ENCODE assay signal across 15 mouse cellular contexts in the genomic region with DNA sequence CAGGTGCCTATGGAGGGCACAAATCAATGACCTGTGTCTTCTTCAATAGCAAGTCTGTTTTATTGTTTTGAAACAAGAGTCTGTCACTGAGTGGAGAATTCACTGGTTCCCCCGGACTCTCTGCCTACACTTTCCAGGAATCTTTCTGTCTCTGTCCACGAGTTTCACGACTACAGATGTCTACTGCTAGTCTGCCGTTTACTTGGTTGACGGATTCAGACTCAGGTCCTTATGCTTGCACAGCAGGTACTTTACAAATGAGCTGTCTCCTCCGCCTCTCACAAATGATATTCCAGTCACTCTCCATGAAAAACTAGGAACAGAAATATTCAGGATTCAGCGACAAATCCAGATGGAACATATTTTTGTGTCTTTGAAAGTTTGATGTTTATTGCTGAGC. TPM values are rescaled to one million over a fixed set of nuclear protein-coding genes. Genes with fewer than 3 reads are reported as not detected.
"Had no signal": no experiment of that assay in that cellular context is flagged by ENCODE, and none has a peak within 500 bp of the region (broad histone marks: within the 10 kb centered on the region; RNA-seq: fewer than 3 reads in every experiment).

No protein-coding gene starts in this region.

- DNase-seq: lung, adult 18-20 months; lung, embryonic 14.5 days; lung, postnatal 10 days; lung, postnatal 4 days; midbrain, embryonic 14.5 days; retina, postnatal 1 day; right cerebral cortex, adult 18-20 months; right cerebral cortex, postnatal 14 days; right cerebral cortex, postnatal 4 days; spleen, adult 18-20 months; thymus, adult 2 months; thymus, postnatal 25 days; thymus, postnatal 4 days had no signal

RNA-seq across cellular contexts. Expression of a gene that starts 42.3 kb away (rescaled TPM):
- total RNA-seq: megakaryocyte, adult 5-6 weeks; megakaryocyte-erythroid progenitor cell, adult 5-6 weeks had no signal
